Mouse (Mus musculus): ENCODE measurements around the gene Ppm1h. TPM values are rescaled to one million over a fixed set of nuclear protein-coding genes. Genes with fewer than 3 reads are reported as not detected.
A peak's percentile ranks its signal among the peaks of the same experiment; 100 is the strongest.

Gene Ppm1h
- polyA plus RNA-seq, 1 experiment from 2014 or later: 33.4 TPM

GRCm38 (mm10) chr10:122680387-122681084 lies 2.0 kb downstream of the Ppm1h start:
- peak overlapping the region; percentile 93 for H3K4me2 ChIP-seq
- under 1% methylated on average over 18 of the region's 19 CpGs for WGBS
- 0 out of 2 replicates have a peak, but pooled peaks cover 5% of the 10 kb centered on the region for H3K27me3 ChIP-seq
- H3K4me3 ChIP-seq: peak overlapping the region; percentile 84
- peak overlapping the region; percentile 94 for H3K27ac ChIP-seq (replicated peaks)
- H3K9ac ChIP-seq: peak overlapping the region; percentile 90
- H3K4me1 ChIP-seq (replicated peaks): peaks cover 22% of the 10 kb centered on the region
- no peaks in the 10 kb centered on the region for H3K36me3 ChIP-seq
- ATAC-seq (ENCODE audit: low read depth): 0 out of 2 replicates have a peak, but pooled peaks have one; percentile 25
- H3K9me3 ChIP-seq: no peaks in the 10 kb centered on the region

GRCm38 (mm10) chr10:122681085-122681408 lies 2.5 kb downstream of the Ppm1h start:
- H3K36me3 ChIP-seq: no peaks in the 10 kb centered on the region
- H3K4me1 ChIP-seq (replicated peaks): peaks cover 25% of the 10 kb centered on the region
- H3K4me3 ChIP-seq: no peak overlapping the region
- H3K9ac ChIP-seq: no peak overlapping the region
- no peak overlapping the region for H3K27ac ChIP-seq (replicated peaks)
- no peaks in the 10 kb centered on the region for H3K9me3 ChIP-seq
- 0 out of 2 replicates have a peak, but pooled peaks cover 5% of the 10 kb centered on the region for H3K27me3 ChIP-seq
- 26% methylated on average over 4 of the region's 4 CpGs for WGBS
- no peak for ATAC-seq (ENCODE audit: low read depth)
- peak overlapping the region; percentile 25 for H3K4me2 ChIP-seq

GRCm38 (mm10) chr10:122683819-122684330 lies 5.3 kb downstream of the Ppm1h start:
- Histone ChIP-seq H3K27me3 (no peaks in the 10 kb centered on the region), H3K4me1 (replicated peaks) (peaks cover 24% of the 10 kb centered on the region), H3K9me3 (no peaks in the 10 kb centered on the region), H3K27ac (replicated peaks) (no peak overlapping the region), H3K4me2 (no peak overlapping the region), H3K36me3 (peaks cover 4% of the 10 kb centered on the region; the same call in 1 of the 2 replicates), H3K9ac (no peak overlapping the region), H3K4me3 (no peak overlapping the region)
- ATAC-seq (ENCODE audit: low read depth): no peak
- 68% methylated on average over 5 of the region's 5 CpGs for WGBS

- Histone ChIP-seq H3K36me3 (peaks cover 4% of the 10 kb centered on the region; the same call in 1 of the 2 replicates), H3K27me3 (no peaks in the 10 kb centered on the region), H3K4me3 (no peak overlapping the region), H3K4me1 (replicated peaks) (peaks cover 16% of the 10 kb centered on the region), H3K9me3 (no peaks in the 10 kb centered on the region), H3K4me2 (no peak overlapping the region), H3K27ac (replicated peaks) (no peak overlapping the region), H3K9ac (no peak overlapping the region)
- WGBS: 49% methylated on average over 1 of the region's 1 CpGs
- ATAC-seq (ENCODE audit: low read depth): no peak
These were observed 6.7 kb downstream of the Ppm1h start for GRCm38 (mm10) chr10:122685297-122685696.

GRCm38 (mm10) chr10:122685836-122686531 lies 7.4 kb downstream of the Ppm1h start:
- no peak for ATAC-seq (ENCODE audit: low read depth)
- H3K9me3 ChIP-seq: no peaks in the 10 kb centered on the region
- WGBS: 85% methylated on average over 19 of the region's 19 CpGs
- no peak overlapping the region for H3K9ac ChIP-seq
- H3K4me3 ChIP-seq: no peak overlapping the region
- H3K4me1 ChIP-seq (replicated peaks): peaks cover 11% of the 10 kb centered on the region
- H3K27ac ChIP-seq (replicated peaks): no peak overlapping the region
- H3K4me2 ChIP-seq: no peak overlapping the region
- no peaks in the 10 kb centered on the region for H3K27me3 ChIP-seq
- peaks cover 4% of the 10 kb centered on the region; the same call in 1 of the 2 replicates for H3K36me3 ChIP-seq

- H3K9me3 ChIP-seq: no peaks in the 10 kb centered on the region
- WGBS: 85% methylated on average over 6 of the region's 6 CpGs
These were observed 12.1 kb downstream of the Ppm1h start for GRCm38 (mm10) chr10:122690698-122691097.

GRCm38 (mm10) chr10:122693158-122693777 lies 14.7 kb downstream of the Ppm1h start:
- H3K4me3 ChIP-seq: no peak overlapping the region
- no peaks in the 10 kb centered on the region for H3K9me3 ChIP-seq
- peak; percentile 76 for ATAC-seq (ENCODE audit: low read depth)
- no peaks in the 10 kb centered on the region; the same call in 1 of the 2 replicates for H3K36me3 ChIP-seq
- WGBS: 52% methylated on average over 12 of the region's 12 CpGs
- no peak overlapping the region; the same call in 1 of the 2 replicates for H3K9ac ChIP-seq
- no peaks in the 10 kb centered on the region for H3K27me3 ChIP-seq
- H3K4me2 ChIP-seq: no peak overlapping the region
- H3K4me1 ChIP-seq (replicated peaks): peaks cover 22% of the 10 kb centered on the region
- peak overlapping the region; percentile 69 for H3K27ac ChIP-seq (replicated peaks)

More at GRCm38 (mm10) chr10:122690698-122691097, 12.1 kb downstream of the Ppm1h start:
- Histone ChIP-seq H3K27ac (replicated peaks) (no peak overlapping the region), H3K4me2 (no peak overlapping the region), H3K4me1 (replicated peaks) (peaks cover 28% of the 10 kb centered on the region), H3K36me3 (peaks cover 4% of the 10 kb centered on the region; the same call in 1 of the 2 replicates), H3K27me3 (no peaks in the 10 kb centered on the region), H3K4me3 (no peak overlapping the region), H3K9ac (no peak overlapping the region)
- no peak for ATAC-seq (ENCODE audit: low read depth)

- Histone ChIP-seq H3K27me3 (no peaks in the 10 kb centered on the region), H3K4me1 (replicated peaks) (peaks cover 22% of the 10 kb centered on the region), H3K36me3 (no peaks in the 10 kb centered on the region), H3K9ac (no peak overlapping the region), H3K4me3 (no peak overlapping the region), H3K4me2 (no peak overlapping the region; the same call in 1 of the 2 replicates), H3K9me3 (no peaks in the 10 kb centered on the region), H3K27ac (replicated peaks) (peak overlapping the region; percentile 30; the same call in 1 of the 2 replicates)
- no peak for ATAC-seq (ENCODE audit: low read depth)
- WGBS: 78% methylated on average over 17 of the region's 17 CpGs
These were observed 15.5 kb downstream of the Ppm1h start for GRCm38 (mm10) chr10:122693911-122694618.

- WGBS: 90% methylated on average over 1 of the region's 1 CpGs
- Histone ChIP-seq H3K4me1 (replicated peaks) (peaks cover 22% of the 10 kb centered on the region), H3K4me2 (no peak overlapping the region), H3K4me3 (no peak overlapping the region), H3K36me3 (no peaks in the 10 kb centered on the region), H3K27me3 (no peaks in the 10 kb centered on the region), H3K27ac (replicated peaks) (no peak overlapping the region), H3K9ac (no peak overlapping the region), H3K9me3 (no peaks in the 10 kb centered on the region)
- no peak for ATAC-seq (ENCODE audit: low read depth)
These were observed 17.8 kb downstream of the Ppm1h start for GRCm38 (mm10) chr10:122696335-122696734.

- Histone ChIP-seq H3K4me2 (no peak overlapping the region), H3K36me3 (no peaks in the 10 kb centered on the region), H3K4me3 (no peak overlapping the region), H3K27me3 (no peaks in the 10 kb centered on the region), H3K4me1 (replicated peaks) (peaks cover 11% of the 10 kb centered on the region), H3K9me3 (no peaks in the 10 kb centered on the region), H3K27ac (replicated peaks) (no peak overlapping the region), H3K9ac (no peak overlapping the region)
- no peak for ATAC-seq (ENCODE audit: low read depth)
- 79% methylated on average over 5 of the region's 5 CpGs for WGBS
These were observed 19.8 kb downstream of the Ppm1h start for GRCm38 (mm10) chr10:122698347-122698746.

GRCm38 (mm10) chr10:122704901-122705300 lies 26.3 kb downstream of the Ppm1h start:
- Histone ChIP-seq H3K36me3 (no peaks in the 10 kb centered on the region), H3K4me2 (no peak overlapping the region), H3K4me3 (no peak overlapping the region), H3K4me1 (replicated peaks) (peaks cover 15% of the 10 kb centered on the region), H3K27ac (replicated peaks) (no peak overlapping the region), H3K9ac (no peak overlapping the region), H3K27me3 (no peaks in the 10 kb centered on the region), H3K9me3 (no peaks in the 10 kb centered on the region)
- ATAC-seq (ENCODE audit: low read depth): no peak
- 83% methylated on average over 5 of the region's 5 CpGs for WGBS

Measured in neural tube, embryonic 13.5 days (tissue).